Mouse (Mus musculus): Measurements from ENCODE around the gene Crybg1.

DNA sequence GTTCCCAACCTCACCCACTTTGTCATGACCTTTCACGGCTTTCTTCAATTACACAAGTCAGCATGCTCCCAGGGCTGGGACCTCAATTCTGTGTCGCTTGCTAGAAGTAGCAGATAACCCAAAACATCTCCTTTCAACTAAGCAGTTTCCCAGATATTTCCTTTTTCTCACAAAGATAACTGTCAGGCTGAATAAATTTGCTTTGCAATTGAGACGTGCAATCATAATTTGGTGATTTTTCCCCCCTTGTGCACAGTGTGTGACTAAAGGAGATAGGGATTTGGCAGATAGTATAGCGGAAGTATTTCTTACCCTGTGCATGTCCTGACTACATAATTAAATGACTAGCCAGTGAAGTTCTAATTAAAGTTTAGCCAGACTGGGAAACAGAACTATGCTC is 134.8 kb downstream of the Crybg1 start:
- TF ChIP-seq CTCF (IDR thresholded peaks at IDR 0.05) (no peak), EP300 (IDR thresholded peaks at IDR 0.05) (no peak)

Data from lung, postnatal 0 days (tissue).